Mouse (Mus musculus) ES-E14 (cell line): ENCODE measurements around the gene Enah.

Experiments used
- CHD2 ChIP-seq: IDR thresholded peaks from 2 replicates; pipeline ENCODE4 v1.6.1; 2014; ENCODE audit warnings: mild to moderate bottlenecking, low read depth, low read length, inconsistent platforms
- ZC3H11A ChIP-seq: IDR thresholded peaks from 2 replicates; pipeline ENCODE4 v1.6.1; 2012; ENCODE audit warnings: low read depth, mild to moderate bottlenecking, inconsistent platforms, low read length, borderline replicate concordance

DNA sequence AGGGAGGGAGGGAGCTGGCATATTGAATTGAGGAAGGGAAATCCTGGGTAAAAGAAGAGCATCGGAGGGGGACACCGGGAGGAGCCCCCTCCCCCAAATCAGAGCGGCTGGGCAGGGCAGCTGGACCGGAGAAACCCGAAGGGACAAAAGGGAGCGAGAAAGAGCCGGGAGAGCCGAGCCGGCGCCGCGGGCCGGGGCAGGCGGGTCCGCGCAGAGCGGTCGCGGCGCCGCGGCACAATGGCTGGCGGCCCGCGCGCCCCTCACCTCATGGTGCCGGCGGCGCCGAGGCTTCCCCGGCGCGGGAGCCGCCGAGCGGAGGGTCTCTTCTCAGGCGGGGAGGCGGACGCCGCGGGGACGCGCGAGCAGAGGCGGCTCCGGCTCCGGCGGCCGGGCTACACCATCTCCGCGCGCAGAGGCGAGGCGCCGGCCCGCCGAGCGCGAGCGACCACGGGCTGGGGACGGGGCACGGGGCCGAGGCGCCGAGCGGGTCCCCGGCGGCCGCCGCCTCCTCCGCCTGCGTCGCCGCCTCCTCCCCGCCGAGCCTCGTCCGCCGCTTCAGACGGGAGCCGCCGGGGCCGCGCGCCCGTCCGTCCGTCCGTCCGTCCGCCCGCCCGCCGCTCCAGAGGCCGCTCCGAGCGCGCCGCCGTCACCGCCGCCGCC is 394 bp downstream of the Enah start:
- TF ChIP-seq CHD2: no peak
- no peak for TF ChIP-seq ZC3H11A
